Mouse (Mus musculus) mouse trophoblast stem cell (cell line): ENCODE data around the gene Mtx1.
"Not testable (repeated sequence)": the region's sequence is repeated elsewhere in the genome, so short reads cannot be mapped to it uniquely, and the experiment has no call there.

Experiments
- in situ Hi-C, 2 experiments: fragments of 300-500 bp; cut with MseI, MboI; formaldehyde crosslinking; loops; 2 replicates in 1 of 2; 3 replicates in 1 of 2; pipeline ENCODE4 v1.15.1; 2025

The Mtx1 gene

GRCm38 (mm10) chr3:89183959-89184315 is 43.0 kb downstream of the Mtx1 start:
- in situ Hi-C loops = no loop called here

DNA sequence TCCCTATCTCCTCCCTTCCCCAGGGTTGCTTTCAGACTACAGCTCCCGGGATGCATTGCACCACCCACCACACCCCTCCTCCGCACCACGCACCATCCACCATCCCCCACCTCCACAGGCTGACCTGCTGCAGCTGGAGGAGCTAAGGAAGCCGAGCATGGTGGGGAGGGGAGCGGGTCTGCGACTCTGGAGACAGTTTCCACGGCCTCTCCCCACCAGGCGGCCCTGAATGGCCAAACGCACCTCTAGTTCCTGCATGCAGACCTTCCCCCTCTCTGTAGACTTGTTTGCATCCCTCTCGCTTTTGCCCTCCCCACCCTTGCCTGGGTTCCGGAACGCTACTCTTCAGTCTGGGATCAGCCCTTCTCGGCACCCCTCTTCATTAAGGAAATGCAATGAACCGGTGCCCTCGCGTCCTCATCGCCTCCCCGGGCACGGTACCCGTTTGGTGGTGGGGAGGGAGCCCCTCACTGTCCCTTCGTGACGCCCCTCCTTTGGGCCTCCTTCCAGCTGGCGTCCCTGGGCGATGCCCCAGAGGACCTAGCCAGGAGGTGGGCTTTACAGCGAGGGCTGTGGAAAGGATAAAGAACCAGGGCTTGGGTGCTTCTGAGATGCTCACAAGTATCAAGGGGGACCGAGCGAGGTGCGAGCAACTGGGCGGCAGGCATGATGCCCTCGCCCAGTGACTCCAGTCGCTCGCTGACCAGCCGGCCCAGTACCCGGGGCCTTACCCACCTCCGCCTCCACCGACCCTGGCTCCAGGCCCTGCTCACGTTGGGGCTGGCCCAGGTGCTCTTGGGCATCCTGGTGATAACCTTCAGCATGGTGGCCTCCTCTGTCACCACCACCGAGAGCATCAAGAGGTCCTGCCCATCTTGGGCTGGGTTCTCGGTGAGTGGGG is 43.6 kb downstream of the Mtx1 start, which contains the start of gene Fam189b:
TSS of gene Fam189b (plus strand) at position 86 of the 901 bp plus-strand sequence.
- in situ Hi-C loops = no loop called here

DNA sequence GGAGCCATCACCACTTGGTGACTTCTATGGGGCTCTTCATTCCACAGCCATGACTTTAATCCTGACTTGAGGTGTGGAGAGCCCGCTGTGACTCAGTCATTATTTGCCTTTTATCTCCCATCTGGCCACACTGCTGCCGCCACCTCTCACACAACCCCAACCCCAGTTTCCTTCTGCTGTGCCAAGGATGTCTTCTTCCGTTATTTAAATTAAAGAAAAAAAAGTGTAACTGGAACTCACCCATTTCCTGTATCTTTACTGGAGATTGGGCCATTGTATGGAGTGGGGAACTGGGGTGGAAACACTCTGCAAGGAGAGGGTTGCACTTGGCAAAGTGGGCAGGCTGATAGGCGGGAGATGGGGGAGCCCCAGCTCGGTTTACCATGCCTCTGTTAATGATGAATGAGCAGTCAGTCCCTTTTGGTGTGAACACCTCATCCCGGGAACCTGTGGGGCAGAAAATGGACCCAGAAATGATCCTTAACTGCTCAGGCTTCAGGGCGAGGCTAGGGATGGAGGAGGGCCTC is 44.3 kb downstream of the Mtx1 start:
- in situ Hi-C loops = no loop called here

GRCm38 (mm10) chr3:89181749-89182500 is 45.0 kb downstream of the Mtx1 start:
- in situ Hi-C loops = no loop called here

GRCm38 (mm10) chr3:89179056-89179455 is 47.8 kb downstream of the Mtx1 start:
- in situ Hi-C loops = no loop called here

DNA sequence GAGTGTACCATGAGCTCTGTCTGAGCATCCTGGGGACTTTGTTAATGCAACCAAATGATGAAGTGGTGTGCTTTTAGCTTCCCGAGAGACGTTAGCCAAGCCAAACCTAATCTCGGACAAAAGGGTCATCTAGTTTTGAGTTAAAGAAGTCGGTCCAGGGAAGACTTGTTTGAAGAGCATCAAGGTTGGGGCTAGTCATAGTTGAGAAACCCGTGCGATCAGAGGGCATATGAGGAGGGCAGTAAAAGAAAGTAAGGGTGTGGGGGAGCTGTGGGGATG is 48.8 kb downstream of the Mtx1 start:
- in situ Hi-C loops = no loop called here

DNA sequence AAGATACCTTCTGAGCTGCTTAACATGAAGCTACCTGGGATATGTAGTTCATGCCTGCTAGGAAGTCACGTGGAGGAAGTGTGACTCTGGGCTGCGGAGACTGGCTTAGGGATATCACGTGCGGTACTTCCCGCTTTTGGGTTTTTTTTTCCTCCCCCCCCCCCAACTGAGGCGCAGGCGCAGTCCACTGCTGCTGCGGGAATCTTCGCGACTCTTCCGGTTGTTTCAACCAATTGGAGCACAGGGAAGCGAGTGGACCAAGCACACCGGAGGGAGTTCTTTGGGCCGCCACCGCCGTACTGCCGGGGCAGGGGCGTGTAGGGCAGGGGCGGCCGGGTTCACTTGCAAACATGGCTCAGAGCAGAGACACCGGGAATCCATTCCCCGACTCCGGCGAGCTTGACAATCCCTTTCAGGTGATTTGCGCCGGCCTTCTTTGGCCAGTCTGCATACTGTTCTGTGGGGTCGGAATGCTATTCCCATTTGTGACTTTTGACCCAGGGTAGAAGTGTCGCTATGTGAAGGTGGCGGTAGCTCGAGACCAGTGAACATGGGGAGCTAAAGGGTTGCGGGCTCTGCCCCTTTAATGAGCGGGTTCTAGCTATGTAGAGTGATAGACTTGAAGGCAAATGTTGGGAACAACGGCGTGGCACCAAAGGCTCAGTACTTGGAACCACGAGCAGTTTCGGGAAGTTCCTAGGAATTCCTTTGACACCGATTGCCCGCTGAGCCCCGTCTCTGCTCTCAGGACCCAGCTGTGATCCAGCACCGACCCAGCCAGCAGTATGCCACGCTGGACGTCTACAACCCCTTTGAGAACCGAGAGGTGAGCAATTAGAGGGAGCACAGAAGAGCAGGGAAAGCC is 49.4 kb downstream of the Mtx1 start, which contains the start of gene Scamp3:
TSS of gene Scamp3 (plus strand) at position 232 of the 865 bp plus-strand sequence.
- in situ Hi-C loops = no loop called here

DNA sequence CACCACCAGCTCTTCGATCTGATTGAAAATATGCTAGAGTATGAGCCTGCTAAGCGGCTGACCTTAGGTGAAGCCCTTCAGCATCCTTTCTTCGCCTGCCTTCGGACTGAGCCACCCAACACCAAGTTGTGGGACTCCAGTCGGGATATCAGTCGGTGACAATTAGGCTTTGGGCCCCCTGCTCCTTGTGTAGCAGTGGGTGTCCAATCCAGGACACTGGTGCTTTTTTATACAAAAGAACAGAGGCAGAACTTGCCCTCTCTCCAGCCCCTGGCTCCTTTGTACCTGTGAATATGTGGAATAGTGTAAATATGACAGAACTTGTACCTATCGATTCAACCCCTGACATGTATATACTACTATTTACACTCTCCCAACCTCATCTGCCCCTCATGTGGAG is 50.5 kb downstream of the Mtx1 start:
- in situ Hi-C loops = no loop called here

DNA sequence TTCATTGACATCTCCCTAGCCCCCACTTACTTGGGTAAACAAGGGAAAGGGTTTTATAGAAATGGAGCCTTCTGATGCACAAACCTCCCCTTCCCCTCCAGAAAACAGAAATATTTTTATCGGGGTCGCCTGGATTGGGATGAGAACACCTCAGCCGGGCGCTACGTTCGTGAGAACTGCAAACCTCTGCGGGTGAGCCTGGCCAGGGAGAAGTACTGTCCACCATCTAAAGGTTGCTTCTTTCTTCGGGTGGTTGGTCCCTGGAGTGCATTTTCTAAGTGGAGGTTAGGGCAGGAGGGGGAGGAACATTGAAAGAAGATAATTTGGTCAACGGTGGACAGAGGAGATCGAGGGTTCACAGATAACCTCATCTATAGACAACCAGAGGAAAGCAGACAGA is 51.3 kb downstream of the Mtx1 start:
- in situ Hi-C loops = no loop called here

- in situ Hi-C loops = no loop called here
These were observed 52.0 kb downstream of the Mtx1 start for GRCm38 (mm10) chr3:89174844-89175243.

DNA sequence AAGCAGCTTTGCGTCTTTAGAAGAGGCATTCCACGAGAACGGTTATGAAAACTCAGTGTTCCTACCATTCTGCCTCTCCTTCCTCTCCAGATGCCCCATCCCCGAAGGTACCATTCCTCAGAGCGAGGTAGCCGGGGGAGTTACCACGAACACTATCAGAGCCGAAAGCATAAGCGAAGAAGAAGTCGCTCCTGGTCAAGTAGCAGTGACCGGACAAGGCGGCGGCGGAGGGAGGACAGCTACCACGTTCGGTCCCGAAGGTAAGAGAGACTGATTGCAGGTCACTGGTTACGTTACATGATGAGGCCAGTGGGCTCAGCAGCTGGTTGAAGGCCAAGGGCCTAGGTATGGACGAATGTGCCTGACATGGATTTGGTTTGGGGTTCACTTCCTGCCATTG is 59.9 kb downstream of the Mtx1 start:
- in situ Hi-C loops = no loop called here

- in situ Hi-C loops = no loop called here
These were observed 61.5 kb downstream of the Mtx1 start for GRCm38 (mm10) chr3:89165268-89165870.

DNA sequence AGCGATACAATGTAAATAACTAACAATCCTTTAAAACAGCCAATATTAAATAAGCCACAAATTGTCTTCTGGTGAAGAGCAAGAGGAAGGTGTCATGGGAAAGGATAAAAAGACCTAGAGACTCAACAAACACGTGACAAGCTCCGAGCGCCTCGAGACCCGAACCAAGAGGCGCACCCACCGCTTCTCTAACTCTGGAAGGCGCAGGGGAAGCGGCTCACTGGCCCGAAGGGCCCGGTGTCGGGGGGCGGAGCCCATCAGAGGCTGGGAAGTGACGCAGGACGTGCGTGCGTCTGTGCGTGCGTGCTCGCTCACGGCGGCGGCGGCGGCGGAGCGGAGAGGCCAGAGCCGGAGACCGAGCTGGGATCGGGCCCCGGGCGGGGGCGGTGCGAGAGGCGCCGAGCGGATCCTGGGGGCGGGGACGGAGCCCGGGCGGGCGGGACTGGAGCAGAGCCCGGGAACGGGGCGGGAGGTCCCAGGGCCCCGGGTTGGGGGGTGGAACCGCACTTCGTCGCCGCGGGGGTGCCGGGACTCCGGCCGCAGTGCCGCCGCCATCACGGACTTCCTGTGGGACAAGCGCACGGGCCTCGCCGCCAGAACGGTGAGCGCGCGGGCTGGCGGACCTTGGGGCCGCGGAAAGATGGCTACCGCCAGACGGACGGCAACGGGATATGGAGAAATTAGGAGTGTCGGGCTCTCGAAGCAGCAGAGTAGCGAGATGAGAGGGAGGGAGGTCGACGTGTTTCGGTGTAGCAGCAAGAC is 62.2 kb downstream of the Mtx1 start, which contains the start of gene Clk2:
TSS of gene Clk2 (plus strand) at position 290 of the 762 bp plus-strand sequence.
- in situ Hi-C loops = no loop called here

GRCm38 (mm10) chr3:89163643-89164245 is 63.1 kb downstream of the Mtx1 start:
- in situ Hi-C loops = no loop called here

DNA sequence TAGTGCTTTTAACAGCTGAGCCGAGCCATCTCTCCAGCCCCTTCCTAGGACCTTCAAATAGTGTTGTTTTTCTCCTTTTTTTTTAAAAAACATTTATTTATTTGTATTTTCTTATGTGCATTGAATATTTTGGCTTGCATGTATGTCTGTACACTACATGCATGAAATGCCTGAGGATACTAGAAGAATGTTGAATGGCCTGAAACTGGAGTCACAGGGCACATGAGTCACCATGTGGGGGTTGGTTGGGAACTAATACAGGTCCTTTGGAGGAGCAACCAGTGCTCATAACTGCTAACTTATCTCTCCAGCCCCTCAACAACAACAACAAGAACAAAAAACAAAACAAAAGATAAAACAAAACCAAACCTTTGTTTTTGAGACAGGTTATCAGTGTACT is 63.8 kb downstream of the Mtx1 start:
- in situ Hi-C loops = no loop called here

GRCm38 (mm10) chr3:89161786-89162185 is 65.1 kb downstream of the Mtx1 start:
- in situ Hi-C loops = no loop called here

DNA sequence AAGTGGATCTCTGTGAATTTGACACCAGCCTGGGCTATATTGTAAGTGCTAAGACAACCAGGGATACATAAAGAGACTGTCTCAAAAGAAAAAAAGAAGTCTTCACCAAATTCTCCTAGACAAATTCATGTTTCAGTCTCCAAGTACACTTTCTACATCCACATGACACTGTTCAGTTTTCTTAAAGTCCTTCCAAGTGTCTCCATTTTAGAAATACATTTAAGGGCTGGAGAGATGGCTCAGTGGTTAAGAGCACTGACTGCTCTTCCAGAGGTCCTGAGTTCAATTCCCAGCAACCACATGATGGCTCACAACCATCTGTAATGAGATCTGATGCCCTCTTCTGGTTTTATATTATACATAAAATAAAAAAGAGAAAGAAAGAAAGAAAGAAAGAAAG is 65.7 kb downstream of the Mtx1 start:
- in situ Hi-C loops = not testable (repeated sequence)

GRCm38 (mm10) chr3:89159616-89160344 is 67.1 kb downstream of the Mtx1 start, which contains the start of gene Hcn3:
Hcn3 (minus strand) TSS chr3:89160196.
- in situ Hi-C loops = loop anchor here (5.0 kb wide), 2 partner anchors 37 to 42 kb away; no protein-coding TSS in a partner anchor

GRCm38 (mm10) chr3:89159211-89159610 is 67.7 kb downstream of the Mtx1 start:
- in situ Hi-C loops = loop anchor here (5.0 kb wide), 2 partner anchors 37 to 42 kb away; no protein-coding TSS in a partner anchor
